Mouse (Mus musculus) CH12.LX (cell line): ENCODE results near the gene Sult1a1. TPM values are rescaled to one million over a fixed set of nuclear protein-coding genes. Genes with fewer than 3 reads are reported as not detected.

ENCODE experiments used
- DNase-seq: peaks from one replicate; pipeline ENCODE4 v3.0.0-alpha.2; 2013; ENCODE audit errors: extremely low read depth
- H3K27ac ChIP-seq: 2 replicates; pipeline ENCODE4 v1.5.1; 2012; ENCODE audit warnings: low read depth, mild to moderate bottlenecking, control low read depth, moderate library complexity; ENCODE audit not compliant: insufficient read depth
- H3K27me3 ChIP-seq: replicated peaks from 2 replicates; pipeline ENCODE3; 2012; ENCODE audit warnings: inconsistent platforms
- H3K36me3 ChIP-seq, 2 experiments: replicated peaks in 1 of 2; 2 replicates each; pipeline versions ENCODE3 to v1.6.1; 2012; ENCODE audit warnings: inconsistent platforms in 1 of 2, low read length in 1 of 2, mild to moderate bottlenecking in 1 of 2, mixed read lengths in 1 of 2, moderate library complexity in 1 of 2; ENCODE audit not compliant: control insufficient read depth in 1 of 2, insufficient read depth in 1 of 2
- H3K4me1 ChIP-seq, 2 experiments: 2 replicates each; pipeline ENCODE4 v1.6.1; 2012; ENCODE audit warnings: inconsistent platforms in 1 of 2, moderate library complexity in 1 of 2; ENCODE audit not compliant: insufficient read depth in 2 of 2, control insufficient read depth in 1 of 2
- H3K4me2 ChIP-seq: 2 replicates; pipeline ENCODE4 v1.6.1; 2012; ENCODE audit warnings: low read depth, mild to moderate bottlenecking, control low read depth; ENCODE audit not compliant: poor library complexity, insufficient read depth, severe bottlenecking
- H3K4me3 ChIP-seq, 3 experiments: fragments of 150-350 bp in 1 of 3; sonication (generic) in 1 of 3; replicated peaks in 1 of 3; 2 replicates each; pipeline versions ENCODE3 to v1.5.1; 2011 to 2012; ENCODE audit warnings: low read depth in 2 of 3, low read length in 2 of 3, mild to moderate bottlenecking in 2 of 3, moderate library complexity in 2 of 3, control low read depth in 1 of 3, improper control_type of control experiment in 1 of 3, inconsistent platforms in 1 of 3, mixed read lengths in 1 of 3; ENCODE audit not compliant: poor library complexity in 1 of 3
- H3K79me2 ChIP-seq: replicated peaks from 2 replicates; pipeline ENCODE4 v1.6.1; 2012; ENCODE audit warnings: mild to moderate bottlenecking, moderate library complexity; ENCODE audit not compliant: control insufficient read depth, poor library complexity, insufficient read depth, severe bottlenecking; ENCODE audit errors: extremely low read depth
- H3K9ac ChIP-seq: 2 replicates; pipeline ENCODE4 v1.6.1; 2012; ENCODE audit warnings: low read depth, mild to moderate bottlenecking, control low read depth, moderate library complexity; ENCODE audit not compliant: insufficient read depth
- H3K9me3 ChIP-seq: replicated peaks from 2 replicates; pipeline ENCODE3; 2012; ENCODE audit warnings: low read length, inconsistent platforms, mixed read lengths
- CHD1 ChIP-seq: IDR thresholded peaks from 2 replicates; pipeline ENCODE4 v1.6.1; 2012; ENCODE audit warnings: low read depth, low read length, improper control_type of control experiment, inconsistent platforms
- CHD2 ChIP-seq: IDR thresholded peaks from 2 replicates; pipeline ENCODE4 v1.6.1; 2011; ENCODE audit warnings: low read length, improper control_type of control experiment
- CTCF ChIP-seq, 2 experiments: IDR thresholded peaks in 1 of 2; conservative IDR thresholded peaks in 1 of 2; 2 replicates each; pipeline ENCODE4 v1.5.1; 2011 to 2012; ENCODE audit warnings: low read depth in 2 of 2, low read length in 2 of 2, improper control_type of control experiment in 1 of 2, inconsistent platforms in 1 of 2, mild to moderate bottlenecking in 1 of 2, moderate library complexity in 1 of 2
- E2F4 ChIP-seq: IDR thresholded peaks from 2 replicates; pipeline ENCODE4 v1.6.1; 2011; ENCODE audit warnings: low read depth, low read length, improper control_type of control experiment; ENCODE audit not compliant: insufficient replicate concordance
- EP300 ChIP-seq: IDR thresholded peaks from 2 replicates; pipeline ENCODE4 v1.6.1; 2011; ENCODE audit warnings: low read length, improper control_type of control experiment
- ETS1 ChIP-seq: conservative IDR thresholded peaks from 2 replicates; pipeline ENCODE4 v1.6.1; 2012; ENCODE audit warnings: low read depth, mild to moderate bottlenecking, inconsistent platforms, low read length, improper control_type of control experiment, moderate library complexity
- GABPA ChIP-seq: IDR thresholded peaks from 2 replicates; pipeline ENCODE4 v1.6.1; 2012; ENCODE audit warnings: low read depth, low read length, improper control_type of control experiment, inconsistent platforms; ENCODE audit not compliant: insufficient replicate concordance
- HCFC1 ChIP-seq: IDR thresholded peaks from 2 replicates; pipeline ENCODE4 v1.6.1; 2012; ENCODE audit warnings: low read depth, mild to moderate bottlenecking, inconsistent platforms, low read length, improper control_type of control experiment
- JUN ChIP-seq: IDR thresholded peaks from 2 replicates; pipeline ENCODE4 v1.6.1; 2011; ENCODE audit warnings: low read depth, mild to moderate bottlenecking, low read length, improper control_type of control experiment, moderate library complexity; ENCODE audit not compliant: insufficient read depth
- MAZ ChIP-seq: IDR thresholded peaks from 2 replicates; pipeline ENCODE4 v1.6.1; 2012; ENCODE audit warnings: low read depth, mild to moderate bottlenecking, inconsistent platforms, low read length, improper control_type of control experiment, moderate library complexity
- MEF2A ChIP-seq: IDR thresholded peaks from 2 replicates; pipeline ENCODE4 v1.6.1; 2014; ENCODE audit warnings: low read depth, mild to moderate bottlenecking, inconsistent platforms, low read length, improper control_type of control experiment, borderline replicate concordance
- MYC ChIP-seq: IDR thresholded peaks from 2 replicates; pipeline ENCODE4 v1.6.1; 2011; ENCODE audit warnings: low read depth, mild to moderate bottlenecking, improper control_type of control experiment, low read length
- NELFE ChIP-seq: IDR thresholded peaks from 2 replicates; pipeline ENCODE4 v1.6.1; 2011; ENCODE audit warnings: low read depth, low read length, improper control_type of control experiment
- PAX5 ChIP-seq: IDR thresholded peaks from 2 replicates; pipeline ENCODE4 v1.6.1; 2012; ENCODE audit warnings: low read length, inconsistent platforms, mixed read lengths
- POLR2A ChIP-seq: IDR thresholded peaks from 2 replicates; pipeline ENCODE4 v1.6.1; 2011; ENCODE audit warnings: low read depth, mild to moderate bottlenecking, improper control_type of control experiment, low read length
- RAD21 ChIP-seq: IDR thresholded peaks from 2 replicates; pipeline ENCODE4 v1.6.1; 2011; ENCODE audit warnings: low read depth, mild to moderate bottlenecking, low read length, improper control_type of control experiment, moderate library complexity
- RCOR1 ChIP-seq: conservative IDR thresholded peaks from 2 replicates; pipeline ENCODE4 v1.6.1; 2012; ENCODE audit warnings: low read depth, mild to moderate bottlenecking, inconsistent platforms, low read length, improper control_type of control experiment
- SMC3 ChIP-seq: IDR thresholded peaks from 2 replicates; pipeline ENCODE4 v1.6.1; 2011; ENCODE audit warnings: low read depth, low read length, improper control_type of control experiment
- ZC3H11A ChIP-seq: IDR thresholded peaks from 2 replicates; pipeline ENCODE4 v1.6.1; 2012; ENCODE audit warnings: low read depth, mild to moderate bottlenecking, inconsistent platforms, low read length, improper control_type of control experiment
- ZNF384 ChIP-seq: IDR thresholded peaks from 2 replicates; pipeline ENCODE4 v1.6.1; 2012; ENCODE audit warnings: low read depth, low read length, improper control_type of control experiment, inconsistent platforms
- dilution Hi-C: fragments of 300-500 bp; cut with MboI; formaldehyde crosslinking; loops from 2 replicates; pipeline ENCODE4 v1.14.3; 2020; ENCODE audit warnings: low sequenced_read_pairs; ENCODE audit not compliant: extremely low pct_unique_long_range_greater_than_20kb, extremely low pct_ligation_motif_present
- in situ Hi-C: fragments of 300-500 bp; cut with MboI; formaldehyde crosslinking; loops from 3 replicates; pipeline ENCODE4 v1.14.3; 2019; ENCODE audit warnings: low sequenced_read_pairs, low pct_ligation_motif_present, low pct_unique_long_range_greater_than_20kb, mixed read lengths
- polyA plus RNA-seq: library from polyadenylated mRNA; unstranded; fragments of >175 nt; gene quantifications from 2 replicates; pipeline ENCODE4 v1.2.1, GENCODE M21; 2012; ENCODE audit warnings: low read depth; ENCODE audit not compliant: insufficient read length
- total RNA-seq, 2 experiments: library from RNA; depleted of rRNA; stranded (reverse); fragments of 300-350 nt in 1 of 2; fragments of >200 nt in 1 of 2; gene quantifications; 2 replicates each; pipeline ENCODE4 v1.2.3; 2012 to 2014

Gene Sult1a1
- total and polyA plus RNA-seq, 3 experiments = 0.34 to 0.87 (median 0.87) TPM

DNA sequence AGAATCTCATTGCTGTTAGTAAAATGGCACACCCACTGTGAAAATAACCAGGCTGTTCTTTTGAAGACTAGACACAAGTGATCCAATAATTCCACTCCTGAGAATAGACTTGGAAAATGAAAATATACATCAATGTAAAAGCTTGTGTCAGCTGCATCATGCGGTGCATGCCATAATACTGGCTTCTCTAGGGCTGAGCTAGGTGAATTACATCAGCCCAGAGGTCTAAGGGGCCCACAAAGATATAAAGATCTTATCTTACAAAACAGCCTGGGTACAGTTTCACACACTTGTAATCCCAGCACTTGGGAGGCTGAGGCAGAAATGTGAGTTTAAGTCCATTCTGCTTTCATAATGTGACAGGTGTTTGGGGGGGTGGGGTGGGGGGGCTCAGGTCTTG, 18.7 kb downstream of the Sult1a1 start:
- Histone ChIP-seq H3K9me3 (no peaks in the 10 kb centered on the region), H3K9ac (no peak overlapping the region), H3K36me3 (peaks cover 6 to 34% of the 10 kb centered on the region in 2 experiments), H3K4me1 (peaks cover 2 to 26% of the 10 kb centered on the region in 2 experiments; a peak in 2 of 4 replicates), H3K27me3 (no peaks in the 10 kb centered on the region), H3K27ac (no peak overlapping the region), H3K4me3 (no peak overlapping the region), H3K79me2 (peaks cover 10% of the 10 kb centered on the region; the same call in 1 of the 2 replicates), H3K4me2 (no peak overlapping the region)
- dilution Hi-C loops (no loop called here), in situ Hi-C loops (no loop called here)
- no peak for DNase-seq
- no peak for TF ChIP-seq CHD1
- TF ChIP-seq MYC = no peak
- TF ChIP-seq MEF2A = no peak
- TF ChIP-seq RAD21 = no peak
- TF ChIP-seq CHD2 = no peak
- no peak for TF ChIP-seq RCOR1
- TF ChIP-seq MAZ = no peak
- no peak for TF ChIP-seq PAX5
- TF ChIP-seq HCFC1 = no peak
- no peak for TF ChIP-seq E2F4
- TF ChIP-seq ZNF384 = no peak
- TF ChIP-seq POLR2A = no peak

DNA sequence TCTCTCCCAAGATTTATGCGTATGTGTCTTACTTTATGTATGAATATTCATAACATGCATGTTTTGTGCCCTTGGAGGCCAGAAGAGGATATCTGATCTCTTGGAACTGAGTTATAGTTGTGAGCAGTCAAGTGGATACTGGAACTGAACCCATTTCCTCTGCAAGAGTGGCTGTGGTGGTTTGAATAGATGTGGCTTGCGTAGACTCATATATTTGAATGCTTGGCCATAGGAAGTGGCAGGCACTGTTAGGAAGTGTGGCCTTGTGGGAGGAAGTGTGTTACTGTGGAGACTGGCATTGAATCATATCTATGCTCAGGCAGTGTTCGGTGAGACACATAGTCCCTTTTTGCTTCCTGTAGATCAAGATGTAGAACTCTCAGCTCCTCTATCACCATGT, 20.5 kb downstream of the Sult1a1 start:
- no peaks in the 10 kb centered on the region for H3K9me3 ChIP-seq
- H3K4me3 ChIP-seq = no peak overlapping the region
- H3K4me1 ChIP-seq = peaks cover 2 to 39% of the 10 kb centered on the region in 2 experiments; a peak in 2 of 4 replicates
- in situ Hi-C loops = no loop called here
- no peak overlapping the region for H3K9ac ChIP-seq
- TF ChIP-seq EP300 = no peak
- no peak for TF ChIP-seq GABPA
- TF ChIP-seq NELFE = no peak
- no peak for TF ChIP-seq ZC3H11A
- TF ChIP-seq CTCF (conservative IDR thresholded peaks at IDR 0.05 in 1 of 2, IDR thresholded peaks at IDR 0.05 in 1 of 2; ENCODE audit: low read depth in 2 of 2, low read length in 2 of 2) = no peak
- TF ChIP-seq ETS1 = no peak
- TF ChIP-seq SMC3 = no peak
- TF ChIP-seq JUN = no peak
- no peak for TF ChIP-seq HCFC1
- peaks cover 0 to 30% of the 10 kb centered on the region in 2 experiments for H3K36me3 ChIP-seq
- dilution Hi-C loops = no loop called here
- DNase-seq = peak; percentile 69
- peaks cover 10% of the 10 kb centered on the region for H3K79me2 ChIP-seq
- H3K4me2 ChIP-seq = peak overlapping the region; percentile 7; the same call in 1 of the 2 replicates
- H3K27me3 ChIP-seq = no peaks in the 10 kb centered on the region
- H3K27ac ChIP-seq = peak overlapping the region; percentile 20
